Mouse (Mus musculus) liver, embryonic 14.5 days (tissue): Measurements from ENCODE around the gene Srpk2. TPM values are rescaled to one million over a fixed set of nuclear protein-coding genes. Genes with fewer than 3 reads are reported as not detected.
"Not testable (repeated sequence)": the region's sequence is repeated elsewhere in the genome, so short reads cannot be mapped to it uniquely, and the experiment has no call there.

ENCODE experiments used
- ATAC-seq: fragments of 200-750 bp; cut with Nextera tagmentation; 2 replicates; pipeline ENCODE4 v1.8.0; 2017; ENCODE audit warnings: moderate number of reproducible peaks, mild to moderate bottlenecking, moderate library complexity; ENCODE audit not compliant: insufficient read depth
- DNase-seq, 3 experiments: peaks; one replicate each; pipeline ENCODE4 v3.0.0-alpha.2; 2012 to 2013; ENCODE audit warnings: low read depth in 3 of 3, low spot score in 3 of 3
- H3K27ac ChIP-seq: fragments of 300-500 bp; sonication (generic); 2 replicates; pipeline ENCODE4 v1.5.1; 2014; ENCODE audit warnings: moderate library complexity, mild to moderate bottlenecking, control low read depth, inconsistent platforms
- H3K27me3 ChIP-seq: fragments of 300-500 bp; sonication (generic); 2 replicates; pipeline ENCODE4 v1.6.1; 2014; ENCODE audit warnings: mild to moderate bottlenecking, low read length, moderate library complexity; ENCODE audit not compliant: control insufficient read depth, insufficient read depth
- H3K36me3 ChIP-seq: fragments of 300-500 bp; sonication (generic); replicated peaks from 2 replicates; pipeline ENCODE4 v1.6.1; 2014; ENCODE audit warnings: low read depth; ENCODE audit not compliant: control insufficient read depth, insufficient read depth
- H3K4me1 ChIP-seq, 2 experiments: fragments of 200-500 bp in 1 of 2; fragments of 300-500 bp in 1 of 2; sonication (generic) in 1 of 2; replicated peaks; 2 replicates each; pipeline ENCODE4 v1.6.1; 2012 to 2014; ENCODE audit warnings: antibody characterized with exemption in 1 of 2, inconsistent platforms in 1 of 2, low read length in 1 of 2; ENCODE audit not compliant: control insufficient read depth in 2 of 2, insufficient read depth in 2 of 2
- H3K4me2 ChIP-seq: fragments of 300-500 bp; sonication (generic); 2 replicates; pipeline ENCODE4 v1.6.1; 2014; ENCODE audit warnings: low read depth, mild to moderate bottlenecking, control low read depth, moderate library complexity
- H3K4me3 ChIP-seq, 2 experiments: fragments of 200-500 bp in 1 of 2; fragments of 300-500 bp in 1 of 2; sonication (generic) in 1 of 2; 2 replicates each; pipeline ENCODE4 v1.5.1; 2012 to 2014; ENCODE audit warnings: low read depth in 2 of 2, low read length in 2 of 2, mild to moderate bottlenecking in 2 of 2, control low read depth in 1 of 2, inconsistent platforms in 1 of 2, moderate library complexity in 1 of 2; ENCODE audit not compliant: insufficient read depth in 1 of 2
- H3K9ac ChIP-seq: fragments of 300-500 bp; sonication (generic); replicated peaks from 2 replicates; pipeline ENCODE4 v1.6.1; 2014; ENCODE audit warnings: mild to moderate bottlenecking, control low read depth, moderate library complexity
- H3K9me3 ChIP-seq: fragments of 300-500 bp; sonication (generic); 2 replicates; pipeline ENCODE4 v1.6.1; 2016; ENCODE audit warnings: low read length, mixed read lengths; ENCODE audit not compliant: control insufficient read depth
- CTCF ChIP-seq: IDR thresholded peaks from 2 replicates; pipeline ENCODE4 v1.5.1; 2016; ENCODE audit warnings: antibody characterized with exemption, low read depth, control low read depth
- EP300 ChIP-seq: IDR thresholded peaks from 2 replicates; pipeline ENCODE4 v1.6.1; 2016; ENCODE audit warnings: antibody characterized with exemption, low read depth
- WGBS: fragments of 180-500 bp; shearing (Covaris S2); extraction: QIAGEN DNeasy Blood & Tissue Kit; methylation state at CpG from one replicate; pipeline ENCODE4 v1.1.7; 2014; ENCODE audit not compliant: insufficient replicate concordance; 5-methylcytosine and 5-hydroxymethylcytosine counted together
- polyA plus RNA-seq, 2 experiments: library from polyadenylated mRNA; depleted of rRNA in 1 of 2; stranded (reverse) in 1 of 2; unstranded in 1 of 2; fragments of >200 nt; fragmentation: Nextera tagmentation in 1 of 2; extraction: Ambion mirVana in 1 of 2; gene quantifications; 2 replicates each; pipeline versions ENCODE4 v1.2.1 to v1.2.3; 2012 to 2014

Gene Srpk2
- polyA plus RNA-seq, 2 experiments, result 3.2 to 5.4 TPM

- no peaks in the 10 kb centered on the region for H3K27me3 ChIP-seq
- H3K4me1 ChIP-seq, result peaks cover 0 to 2% of the 10 kb centered on the region in 2 experiments; a peak in 3 of 4 replicates
- no peak for DNase-seq
- WGBS, result 86% methylated on average over 8 of the region's 8 CpGs
- H3K9me3 ChIP-seq, result no peaks in the 10 kb centered on the region
- no peak overlapping the region for H3K9ac ChIP-seq
- ATAC-seq, result no peak
- H3K4me2 ChIP-seq, result no peak overlapping the region
- TF ChIP-seq CTCF (no peak), EP300 (no peak)
- peaks cover 45% of the 10 kb centered on the region for H3K36me3 ChIP-seq
- no peak overlapping the region for H3K27ac ChIP-seq
- no peak overlapping the region for H3K4me3 ChIP-seq
Measured at GRCm38 (mm10) chr5:23464743-23465142, 219.7 kb downstream of the Srpk2 start.

- Histone ChIP-seq H3K27me3 (no peaks in the 10 kb centered on the region), H3K4me1 (peaks cover 0 to 2% of the 10 kb centered on the region in 2 experiments; a peak in 3 of 4 replicates), H3K36me3 (peaks cover 44% of the 10 kb centered on the region), H3K9me3 (no peaks in the 10 kb centered on the region), H3K27ac (no peak overlapping the region), H3K9ac (no peak overlapping the region), H3K4me2 (no peak overlapping the region), H3K4me3 (no peak overlapping the region)
- DNase-seq, result no peak
- 92% methylated on average over 3 of the region's 3 CpGs for WGBS
- no peak for ATAC-seq
- TF ChIP-seq EP300 (no peak), CTCF (no peak)
Measured at GRCm38 (mm10) chr5:23464247-23464646, 220.2 kb downstream of the Srpk2 start.

DNA sequence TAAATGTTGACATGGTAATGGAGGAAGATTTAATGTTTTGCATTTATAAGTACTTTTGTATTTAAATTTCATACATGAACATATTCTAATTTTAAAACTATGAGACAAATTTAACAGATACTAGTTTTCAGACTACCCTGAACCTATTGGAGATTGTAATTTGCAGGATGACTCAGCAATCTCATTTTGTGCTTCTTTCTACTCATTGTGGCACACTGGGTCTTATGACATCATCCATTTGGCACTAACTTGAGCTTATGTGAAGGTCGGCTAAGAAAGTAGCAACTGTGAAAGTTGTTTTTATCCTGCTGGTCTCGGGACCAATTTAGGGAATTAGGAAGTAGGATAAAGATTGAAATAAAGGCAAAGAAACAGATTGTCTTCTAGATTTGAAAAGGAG lies 222.7 kb downstream of the Srpk2 start:
- WGBS, result 67% methylated on average over 2 of the region's 2 CpGs
- peaks cover 28% of the 10 kb centered on the region for H3K36me3 ChIP-seq

DNA sequence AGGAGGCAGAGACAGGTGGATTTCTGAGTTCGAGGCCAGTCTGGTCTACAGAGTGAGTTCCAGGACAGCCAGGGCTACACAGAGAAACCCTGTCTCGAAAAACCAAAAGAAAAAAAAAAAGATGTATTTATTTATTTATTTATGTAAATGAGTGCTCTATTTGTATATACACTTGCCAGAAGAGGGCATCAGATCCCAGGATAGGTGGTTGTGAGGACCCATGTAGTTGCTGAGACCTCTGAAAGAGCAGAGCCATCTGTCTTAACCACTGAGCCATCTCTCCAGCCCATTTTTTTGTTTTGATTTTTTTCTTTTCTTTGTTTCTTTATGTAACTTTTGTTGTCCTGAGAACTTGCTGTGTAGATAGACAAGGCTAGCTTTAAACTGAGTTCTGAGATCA lies 230.9 kb downstream of the Srpk2 start:
- not testable (repeated sequence) for DNase-seq, H3K4me1 ChIP-seq, H3K4me3 ChIP-seq, H3K9ac ChIP-seq, H3K9me3 ChIP-seq, H3K27ac ChIP-seq, H3K27me3 ChIP-seq, ATAC-seq, H3K4me2 ChIP-seq
- peaks cover 18% of the 10 kb centered on the region for H3K36me3 ChIP-seq
- WGBS, result 72% methylated on average over 2 of the region's 2 CpGs
- TF ChIP-seq CTCF, result 0 out of 2 replicates have a peak, but pooled peaks have one; percentile 8

More for the DNA sequence above, 222.7 kb downstream of the Srpk2 start:
- DNase-seq, result no peak
- Histone ChIP-seq H3K9me3 (no peaks in the 10 kb centered on the region), H3K27ac (no peak overlapping the region), H3K27me3 (no peaks in the 10 kb centered on the region), H3K4me3 (no peak overlapping the region), H3K4me1 (peaks cover 0 to 7% of the 10 kb centered on the region in 2 experiments; a peak in 3 of 4 replicates), H3K4me2 (no peak overlapping the region), H3K9ac (no peak overlapping the region)
- no peak for TF ChIP-seq CTCF
- TF ChIP-seq EP300, result no peak
- ATAC-seq, result no peak

Other genes with a start within 250 kb of the Srpk2 start
- gene Pus7, start 99.1 kb upstream of the Srpk2 start, polyA plus RNA-seq (2012; rRNA removed), result 6.2 and 10.8 TPM in 2 replicates
- gene Pus7, start 99.1 kb upstream of the Srpk2 start, polyA plus RNA-seq (2014; fragmentation: Nextera tagmentation; extraction: Ambion mirVana), result 10.8 and 12.6 TPM in 2 replicates
- gene Rint1, start 103.1 kb upstream of the Srpk2 start, polyA plus RNA-seq (2012; rRNA removed), result 11.3 and 14.2 TPM in 2 replicates
- gene Rint1, start 103.1 kb upstream of the Srpk2 start, polyA plus RNA-seq (2014; fragmentation: Nextera tagmentation; extraction: Ambion mirVana), result 12.6 and 16.4 TPM in 2 replicates
- 29.0 and 58.7 TPM in 2 replicates for gene Tomm7, start 159.5 kb upstream of the Srpk2 start, polyA plus RNA-seq (2012; rRNA removed)
- gene Tomm7, start 159.5 kb upstream of the Srpk2 start, polyA plus RNA-seq (2014; fragmentation: Nextera tagmentation; extraction: Ambion mirVana), result 82.8 and 85.6 TPM in 2 replicates